Mouse (Mus musculus) heart, adult 9 months (tissue): ENCODE results near the gene Gm10128.
"Not testable (repeated sequence)": the region's sequence is repeated elsewhere in the genome, so short reads cannot be mapped to it uniquely, and the experiment has no call there.

Experiments used
- DNase-seq, 2 experiments: peaks; one replicate each; pipeline ENCODE4 v3.0.0; 2022; ENCODE audit warnings: low spot score in 2 of 2

The Gm10128 gene

GRCm38 (mm10) chr14:7643872-7644271 is at the start of gene Gm10128:
Gene Gm10128 (minus strand): TSS chr14:7643972.
- not testable (repeated sequence) for DNase-seq

GRCm38 (mm10) chr14:7681170-7681569 is 37.4 kb upstream of the Gm10128 start:
- not testable (repeated sequence) for DNase-seq

GRCm38 (mm10) chr14:7662491-7662890 is 18.7 kb upstream of the Gm10128 start:
- peak in 1 of 2 experiments; percentile 3 for DNase-seq

DNA sequence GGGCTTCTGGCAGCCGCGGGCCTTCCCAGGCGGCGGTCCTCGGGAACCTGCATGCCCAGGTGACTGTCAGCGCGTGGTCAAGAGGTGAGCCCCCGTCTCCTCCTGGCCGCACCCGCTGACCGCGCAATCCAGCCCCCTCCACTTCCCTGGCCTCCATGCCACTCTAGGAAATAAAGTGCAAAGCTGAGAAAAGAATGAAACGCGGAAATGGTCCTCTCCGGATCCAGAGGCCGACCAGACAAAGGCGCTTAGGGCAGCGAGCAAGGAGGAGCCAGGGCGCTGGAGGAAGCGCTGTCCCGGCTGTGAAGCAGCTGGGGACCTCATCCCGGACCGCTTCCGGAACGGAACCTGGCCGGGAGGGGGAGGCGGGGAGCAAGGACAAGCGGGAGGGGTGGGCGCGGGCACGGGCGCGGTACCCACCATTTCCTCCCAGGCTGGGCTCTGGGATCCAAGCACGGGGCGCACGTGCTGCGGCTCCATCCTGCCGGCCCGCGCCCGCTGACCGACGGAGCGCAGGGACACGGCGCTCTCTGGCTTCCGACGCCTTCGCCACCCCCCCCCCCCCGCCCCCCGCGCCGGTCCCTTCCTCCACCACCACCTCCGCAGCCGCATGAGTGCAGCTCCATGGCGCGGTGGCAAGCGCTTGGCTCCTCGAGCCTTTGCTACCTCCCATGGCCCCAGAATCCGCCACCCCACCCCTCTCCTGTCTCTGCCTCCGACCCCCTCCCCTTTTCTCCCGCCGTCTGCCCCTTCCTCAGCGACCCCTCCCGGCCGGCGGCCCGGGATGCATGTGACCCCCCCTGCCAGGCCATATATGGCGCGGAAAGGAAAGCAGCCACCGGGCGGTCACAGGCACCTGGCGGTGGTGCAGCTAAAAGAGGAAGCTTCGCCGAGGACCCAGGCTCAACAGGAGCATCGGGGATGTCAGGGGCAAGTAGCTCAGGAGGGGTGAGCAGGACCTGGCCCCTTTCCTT is 14.6 kb upstream of the Gm10128 start:
- peak; percentile 8 to 29 for DNase-seq

DNA sequence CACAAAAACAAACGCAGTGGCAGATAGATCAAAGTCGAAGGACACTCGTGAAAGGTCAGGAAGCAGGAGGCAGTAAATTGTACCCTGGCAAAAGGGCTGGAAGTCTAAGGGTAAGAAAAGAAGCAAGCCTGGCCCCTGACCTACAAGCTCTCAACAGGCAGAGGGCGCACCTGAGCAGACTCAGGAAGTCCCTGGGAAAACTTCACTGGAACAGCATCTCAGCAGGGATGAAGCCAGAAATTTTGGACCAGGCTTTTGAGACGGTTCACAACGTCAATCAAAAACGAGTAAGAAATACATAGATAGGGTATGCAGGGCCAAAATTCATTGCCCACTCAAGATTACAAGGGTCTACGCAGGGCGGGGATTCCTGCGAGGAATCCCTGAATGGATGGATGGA is 13.7 kb upstream of the Gm10128 start:
- not testable (repeated sequence) for DNase-seq

DNA sequence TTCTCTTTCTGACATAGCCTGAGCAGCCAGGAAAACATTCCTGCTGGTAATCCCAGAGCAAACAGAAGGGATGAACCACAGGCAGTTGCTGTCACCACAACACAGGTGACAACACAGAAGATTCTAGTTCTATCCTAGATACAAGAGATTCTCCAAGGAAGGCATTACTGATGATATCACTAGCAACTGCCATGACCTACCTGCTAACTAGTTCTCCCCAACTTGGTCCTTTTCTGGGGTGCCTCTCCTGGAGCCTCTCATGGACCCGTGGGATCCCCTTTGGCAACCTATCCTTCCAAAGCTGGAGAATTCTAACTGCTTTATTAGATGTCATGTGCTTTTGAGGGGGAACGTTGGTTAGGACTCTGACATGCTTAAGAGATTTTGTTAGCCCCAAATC is 48.3 kb downstream of the Gm10128 start, which contains the start of gene Gm10338:
TSS of gene Gm10338 (minus strand) at position 101 of the 400 bp plus-strand sequence.
- not testable (repeated sequence) for DNase-seq
